Mouse (Mus musculus) v-Abl transformed pro-B cells (cell line): ENCODE results near the gene Pde5a.

Experiments
- in situ Hi-C, 2 experiments: fragments of 400-800 bp; cut with MboI; formaldehyde crosslinking; loops; one replicate each; pipeline ENCODE4 v1.15.1; 2025; ENCODE audit not compliant: unreplicated experiment in 2 of 2

Pde5a gene

DNA sequence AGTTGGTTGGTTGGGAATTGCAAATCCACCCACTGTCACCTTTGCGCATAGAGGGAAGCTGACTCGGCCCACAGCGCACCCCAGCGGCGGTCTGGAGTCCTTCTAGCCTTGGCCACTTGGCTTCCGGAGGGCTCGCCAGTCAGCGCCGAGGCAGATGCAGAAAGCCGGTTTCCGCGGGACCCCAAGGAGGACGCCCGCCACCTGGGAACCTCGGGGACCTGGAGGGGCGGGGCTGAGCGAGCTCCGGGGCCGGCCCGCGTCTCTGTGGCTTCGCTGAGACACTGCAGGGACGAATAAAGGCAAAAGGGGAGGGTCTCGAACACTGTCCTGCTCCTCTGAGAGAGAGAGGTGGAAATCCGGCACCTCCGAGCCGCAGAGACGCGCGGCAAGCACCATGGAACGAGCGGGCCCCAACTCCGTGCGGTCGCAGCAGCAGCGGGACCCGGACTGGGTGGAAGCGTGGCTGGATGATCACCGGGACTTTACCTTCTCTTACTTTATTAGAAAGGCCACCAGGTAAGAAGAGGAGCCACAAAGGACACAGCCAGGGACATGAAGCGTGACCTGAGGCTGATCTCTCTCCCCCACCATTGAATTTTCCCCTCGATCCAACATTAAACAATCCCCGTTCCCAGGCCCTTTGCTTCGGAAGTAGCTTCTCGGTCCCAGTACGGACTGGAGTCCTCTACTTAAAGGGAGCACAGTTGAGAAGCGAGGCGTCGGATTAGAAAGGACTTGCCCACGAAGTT is at the start of gene Pde5a:
Gene Pde5a (plus strand): TSS at position 96 of the 749 bp plus-strand sequence.
- in situ Hi-C loops, result no loop called here

GRCm38 (mm10) chr3:122680851-122681250 is 47.9 kb upstream of the Pde5a start:
- in situ Hi-C loops, result no loop called here

DNA sequence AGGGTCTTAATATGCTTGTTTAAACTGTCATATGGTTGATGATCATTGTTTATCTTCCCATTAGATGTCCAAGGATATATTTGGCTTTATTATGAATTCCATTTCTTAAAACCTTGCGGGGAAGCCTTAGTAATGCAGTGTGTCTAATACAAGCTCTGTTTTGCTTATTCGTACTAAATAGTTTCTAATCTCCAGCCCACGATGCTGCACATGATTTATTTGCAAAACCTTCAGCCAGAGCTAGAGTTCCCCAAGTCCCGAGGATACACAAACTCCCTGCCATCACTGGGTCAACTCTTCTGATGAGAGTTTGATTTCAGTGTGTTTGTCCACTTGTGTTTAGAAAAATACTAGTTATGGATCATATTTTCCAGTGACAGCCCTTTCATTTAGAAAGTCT is 46.4 kb upstream of the Pde5a start:
- in situ Hi-C loops, result no loop called here

DNA sequence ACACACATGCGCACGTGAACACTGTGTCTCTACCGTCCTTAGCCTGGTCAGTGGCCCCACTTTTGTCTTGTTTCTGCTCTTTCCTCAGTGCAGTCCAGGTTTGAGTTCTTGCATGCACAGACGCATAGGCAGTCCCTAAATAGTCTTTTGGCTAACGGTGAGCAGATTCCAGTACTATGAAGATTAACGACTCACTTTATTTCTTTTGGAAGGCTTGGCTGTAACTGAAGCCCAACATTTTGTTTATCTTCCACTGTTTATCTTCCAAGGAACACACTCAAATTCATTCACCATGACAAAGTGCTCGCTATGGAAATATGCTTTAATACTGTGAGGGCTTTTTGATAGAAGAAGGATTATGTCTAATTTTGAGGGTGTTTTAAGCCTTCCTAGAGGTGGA is 43.9 kb upstream of the Pde5a start:
- in situ Hi-C loops, result no loop called here

- in situ Hi-C loops, result no loop called here
Measured at GRCm38 (mm10) chr3:122693039-122693438, 35.7 kb upstream of the Pde5a start.

GRCm38 (mm10) chr3:122695870-122696269 is 32.9 kb upstream of the Pde5a start:
- in situ Hi-C loops, result no loop called here

DNA sequence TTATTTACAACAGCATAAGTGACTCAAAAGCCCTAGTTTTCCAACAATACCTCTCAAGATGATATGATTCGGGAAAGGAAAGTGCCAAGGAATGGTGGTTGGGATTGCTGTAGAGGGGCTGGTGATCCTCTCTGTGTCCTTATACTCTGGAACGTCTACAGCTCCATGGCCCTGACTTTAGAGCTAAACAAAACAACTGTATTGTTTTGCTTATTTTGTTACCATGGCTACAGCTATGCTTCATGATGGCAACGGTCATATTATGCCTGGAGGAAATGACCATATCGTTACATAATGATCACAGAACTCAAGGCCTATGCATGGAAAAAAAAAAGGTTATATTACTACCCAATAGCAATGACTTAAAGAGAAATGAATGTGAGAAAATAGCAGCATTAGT is 32.1 kb upstream of the Pde5a start:
- in situ Hi-C loops, result no loop called here

DNA sequence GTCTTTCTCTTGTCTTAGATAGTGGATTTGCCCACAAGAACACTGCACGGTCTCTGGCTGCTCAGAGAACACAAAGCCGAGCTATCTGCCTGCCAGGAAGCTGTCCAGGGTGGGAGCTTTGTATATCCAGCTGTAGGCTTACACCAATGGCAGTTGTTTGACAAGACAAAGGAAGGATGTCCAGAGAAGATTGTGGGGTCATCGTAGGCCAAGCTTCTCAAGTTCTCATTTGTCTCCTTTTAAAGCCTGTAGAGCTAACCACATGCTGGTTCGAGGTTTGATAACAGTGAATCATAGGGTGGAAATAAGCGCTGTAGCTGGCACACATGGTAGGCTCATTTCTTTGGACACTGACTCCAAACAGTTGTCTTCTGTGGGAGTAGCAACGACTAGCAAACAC is 24.5 kb upstream of the Pde5a start:
- in situ Hi-C loops, result no loop called here

DNA sequence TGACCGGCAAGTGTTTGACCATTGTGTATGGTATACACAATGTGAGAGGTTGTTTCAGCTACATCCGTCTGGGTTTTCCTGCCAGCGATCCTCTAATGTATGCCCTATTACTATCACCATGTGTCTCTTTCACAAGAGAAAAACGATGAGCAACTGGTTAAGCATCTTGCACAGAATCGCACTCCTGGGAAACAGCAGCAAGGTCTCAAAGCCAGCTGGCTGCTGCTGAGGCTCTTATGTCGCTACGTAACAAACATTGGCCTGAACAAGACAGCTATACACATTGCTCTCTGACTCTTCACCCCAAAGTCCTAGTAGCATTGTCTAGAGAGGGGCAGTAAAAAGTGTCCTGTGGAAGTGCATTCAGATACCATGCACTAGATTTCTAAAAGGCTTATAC is 23.5 kb upstream of the Pde5a start:
- in situ Hi-C loops, result no loop called here

- in situ Hi-C loops, result no loop called here
Measured at GRCm38 (mm10) chr3:122708485-122708884, 20.3 kb upstream of the Pde5a start.

- in situ Hi-C loops, result no loop called here
Measured at GRCm38 (mm10) chr3:122710141-122710540, 18.6 kb upstream of the Pde5a start.

DNA sequence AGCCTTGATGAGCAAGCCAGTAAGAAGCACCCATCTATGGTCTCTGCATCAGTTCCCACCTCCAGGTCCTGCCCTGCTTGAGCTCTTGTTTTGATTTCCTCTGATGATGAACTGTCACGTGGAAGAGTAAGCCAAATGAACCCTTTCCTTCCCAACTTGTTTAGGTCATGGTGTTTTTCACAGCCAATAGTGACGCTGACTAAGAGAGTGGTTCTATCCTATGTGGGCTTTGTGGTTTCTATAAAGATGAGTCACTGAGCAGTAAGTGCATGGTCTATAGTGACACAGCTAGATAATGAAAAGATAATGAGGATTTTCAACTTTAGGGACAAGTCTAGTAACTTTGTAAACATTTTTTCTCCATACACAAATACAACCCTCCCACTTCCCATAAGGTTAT is 10.1 kb upstream of the Pde5a start:
- in situ Hi-C loops, result no loop called here

DNA sequence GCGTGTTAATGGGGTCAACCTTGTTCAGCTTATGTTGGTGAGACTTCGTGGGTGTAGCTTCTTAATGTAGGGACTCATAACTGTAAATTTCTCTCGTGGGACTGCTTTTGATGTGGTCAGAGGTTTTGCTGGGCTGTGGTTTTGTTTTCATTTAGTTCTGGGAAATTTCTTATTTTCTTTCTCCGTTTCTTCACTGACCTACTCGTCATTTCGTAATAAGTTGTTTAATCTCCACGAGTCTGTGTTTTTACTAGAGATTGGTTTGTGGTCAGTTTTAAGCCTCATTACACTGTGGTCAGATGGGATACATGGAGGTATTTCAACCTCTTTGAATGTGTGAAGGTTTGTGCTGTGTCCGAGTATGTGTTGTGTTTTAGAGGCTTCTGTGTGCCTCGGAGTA is 7.2 kb upstream of the Pde5a start:
- in situ Hi-C loops, result no loop called here

- in situ Hi-C loops, result no loop called here
Measured at GRCm38 (mm10) chr3:122729601-122729959, 833 bp downstream of the Pde5a start.

DNA sequence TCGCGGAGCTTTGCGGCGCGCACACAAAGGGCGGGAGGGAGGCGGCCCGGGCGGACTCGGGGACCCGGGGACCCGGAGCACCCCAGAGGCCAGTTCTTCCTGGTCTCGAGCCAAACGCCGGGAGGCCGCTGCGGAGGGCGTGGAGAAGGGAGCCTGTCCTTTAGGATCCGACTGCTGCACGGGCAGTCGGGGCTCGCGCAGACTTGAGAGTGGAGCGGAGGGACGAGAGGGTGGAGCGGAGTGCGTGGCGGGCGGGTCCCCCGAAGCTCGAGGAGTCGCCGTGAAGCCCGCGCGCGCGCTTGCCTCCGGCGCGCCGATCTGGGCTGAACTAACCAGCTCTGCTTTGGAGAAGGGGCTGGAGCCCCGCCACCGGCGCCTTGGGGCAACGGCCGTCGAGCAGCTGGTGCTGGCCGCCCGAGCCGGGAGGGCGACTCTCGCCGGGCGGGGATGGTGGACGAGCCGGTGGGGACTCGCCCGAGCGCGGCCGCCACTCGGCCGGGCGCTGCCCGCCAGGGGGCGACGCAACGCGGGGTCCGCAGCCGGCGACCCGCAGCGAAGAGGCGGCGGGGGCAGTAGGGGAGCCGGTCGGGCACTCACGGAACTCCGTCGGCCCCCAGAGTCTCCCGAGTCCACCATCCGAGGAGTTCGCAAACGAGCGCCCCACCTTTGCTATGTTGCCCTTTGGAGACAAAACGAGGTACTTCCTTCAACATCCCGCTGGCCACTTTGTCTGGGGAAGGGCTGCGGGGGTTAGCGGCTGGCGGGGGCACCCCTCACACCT is 1.4 kb downstream of the Pde5a start:
- in situ Hi-C loops, result no loop called here

DNA sequence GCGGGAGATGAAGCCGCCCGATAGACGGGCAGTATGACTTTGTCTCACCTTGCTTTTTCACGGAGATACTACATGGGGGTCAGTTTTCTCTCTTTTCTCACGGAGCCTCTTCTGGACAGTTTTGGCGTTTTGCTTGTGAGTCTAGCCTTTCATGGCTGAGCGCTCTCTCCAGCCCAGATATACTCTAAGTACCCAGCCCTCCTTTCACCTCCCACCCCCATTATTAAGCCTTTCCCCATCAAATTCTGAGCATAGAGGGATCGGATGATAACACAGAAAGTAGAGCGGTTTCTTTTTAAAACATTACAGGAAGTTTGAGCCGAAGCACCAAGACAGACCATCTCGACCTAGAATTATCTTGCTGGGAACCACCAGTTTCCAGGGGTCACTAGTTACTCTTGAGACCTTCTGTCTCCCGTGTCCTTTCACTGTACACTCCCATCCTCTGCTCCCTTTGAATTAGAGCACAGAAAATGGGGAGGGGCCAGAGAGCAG is 2.0 kb downstream of the Pde5a start:
- in situ Hi-C loops, result no loop called here

GRCm38 (mm10) chr3:122733806-122734205 is 5.1 kb downstream of the Pde5a start:
- in situ Hi-C loops, result no loop called here

DNA sequence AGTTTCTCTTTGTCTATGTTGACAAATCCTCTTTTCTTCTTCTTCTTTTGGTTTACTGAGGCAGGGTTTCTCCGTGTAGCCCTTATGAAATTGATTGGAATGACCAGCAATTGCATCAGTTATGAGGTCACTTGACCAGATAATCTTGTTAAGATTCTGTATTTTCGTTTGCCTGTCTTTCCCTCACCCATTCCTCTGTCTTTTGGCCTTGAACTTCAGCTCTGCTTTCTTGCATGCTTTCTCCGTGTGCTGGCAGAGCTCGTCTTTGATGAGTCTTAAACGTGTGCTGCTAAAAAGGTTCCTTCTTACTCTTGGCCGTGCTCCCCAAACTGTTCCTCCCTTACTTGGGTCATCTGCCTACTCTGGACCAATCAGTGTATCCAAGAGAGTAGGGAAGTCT is 5.6 kb downstream of the Pde5a start:
- in situ Hi-C loops, result no loop called here

DNA sequence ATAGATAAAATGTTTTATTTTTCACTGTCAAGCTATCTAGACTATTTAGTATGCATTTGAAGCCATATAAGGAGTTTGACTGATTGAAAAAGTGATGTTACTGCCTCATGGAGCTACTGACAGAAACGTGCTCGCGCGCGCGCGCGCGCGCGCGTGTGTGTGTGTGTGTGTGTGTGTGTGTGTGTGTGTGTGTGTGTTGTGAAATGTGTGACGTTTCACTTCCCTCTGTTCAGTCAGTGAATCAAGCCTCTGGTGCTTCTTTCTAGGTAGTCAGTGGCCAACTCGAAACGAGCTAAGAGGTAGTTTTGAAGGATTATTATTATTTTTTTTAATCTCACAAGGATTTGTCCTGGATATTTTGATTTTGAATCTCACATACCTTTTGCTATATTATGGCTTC is 10.7 kb downstream of the Pde5a start:
- in situ Hi-C loops, result no loop called here

DNA sequence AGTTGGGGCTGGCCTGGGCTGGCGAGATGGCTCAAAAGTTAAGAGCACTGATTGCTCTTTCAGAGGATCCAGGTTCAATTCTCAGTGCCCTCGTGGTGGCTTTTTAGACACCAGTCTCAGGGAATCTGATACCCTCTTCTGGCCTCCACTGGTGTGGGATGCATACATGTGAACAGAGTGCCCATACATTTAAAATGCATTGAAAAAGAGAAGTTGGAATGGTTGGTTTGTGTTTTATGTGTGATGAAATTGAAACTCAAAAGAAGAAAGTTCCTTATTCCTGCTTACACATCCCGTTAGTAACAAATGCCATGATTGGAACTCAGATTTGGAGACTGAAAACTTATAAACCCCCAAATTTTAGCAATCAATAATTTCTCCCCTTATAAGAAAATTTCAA is 15.5 kb downstream of the Pde5a start:
- in situ Hi-C loops, result no loop called here

DNA sequence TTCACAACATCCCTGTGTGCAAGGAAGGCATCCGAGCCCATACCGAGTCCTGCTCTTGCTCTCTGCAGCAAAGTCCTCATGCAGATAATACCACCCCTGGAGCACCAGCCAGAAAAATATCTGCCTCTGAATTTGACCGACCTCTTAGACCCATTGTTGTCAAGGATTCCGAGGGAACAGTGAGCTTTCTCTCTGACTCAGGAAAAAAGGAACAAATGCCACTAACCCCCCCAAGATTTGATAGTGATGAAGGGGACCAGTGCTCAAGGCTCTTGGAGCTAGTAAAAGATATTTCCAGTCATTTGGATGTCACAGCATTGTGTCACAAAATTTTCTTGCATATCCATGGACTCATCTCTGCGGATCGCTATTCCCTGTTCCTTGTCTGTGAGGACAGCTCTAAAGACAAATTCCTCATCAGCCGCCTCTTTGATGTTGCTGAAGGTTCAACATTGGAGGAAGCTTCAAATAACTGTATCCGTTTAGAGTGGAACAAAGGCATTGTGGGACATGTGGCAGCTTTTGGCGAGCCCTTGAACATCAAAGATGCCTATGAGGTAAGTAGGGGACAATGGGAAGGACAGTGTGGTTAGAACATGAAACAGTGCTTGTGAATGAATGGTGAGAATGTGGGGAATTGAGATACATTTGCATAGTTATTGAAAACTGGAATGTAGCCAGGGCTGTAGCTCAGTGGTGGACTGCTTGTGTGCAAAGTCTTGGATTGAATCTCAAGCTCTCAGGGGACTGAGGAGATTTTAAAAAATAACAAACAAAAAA is 19.4 kb downstream of the Pde5a start:
- in situ Hi-C loops, result no loop called here
